Mouse (Mus musculus) liver, embryonic 15.5 days (tissue): ENCODE results near the gene Abi2. TPM values are rescaled to one million over a fixed set of nuclear protein-coding genes. Genes with fewer than 3 reads are reported as not detected.
A peak's percentile ranks its signal among the peaks of the same experiment; 100 is the strongest.

Source experiments
- ATAC-seq: fragments of 200-750 bp; cut with Nextera tagmentation; 2 replicates; pipeline ENCODE4 v1.8.0; 2017; ENCODE audit warnings: moderate number of reproducible peaks, mild to moderate bottlenecking, moderate library complexity; ENCODE audit not compliant: insufficient read depth
- H3K27ac ChIP-seq: fragments of 300-500 bp; sonication (generic); replicated peaks from 2 replicates; pipeline ENCODE4 v1.5.1; 2015; ENCODE audit warnings: mild to moderate bottlenecking, inconsistent platforms
- H3K27me3 ChIP-seq: fragments of 300-500 bp; sonication (generic); 2 replicates; pipeline ENCODE4 v1.6.1; 2015; ENCODE audit warnings: mild to moderate bottlenecking, inconsistent platforms
- H3K36me3 ChIP-seq: fragments of 300-500 bp; sonication (generic); replicated peaks from 2 replicates; pipeline ENCODE4 v1.6.1; 2015; ENCODE audit warnings: moderate library complexity, mild to moderate bottlenecking, inconsistent platforms
- H3K4me1 ChIP-seq: fragments of 300-500 bp; sonication (generic); replicated peaks from 2 replicates; pipeline ENCODE4 v1.6.1; 2015; ENCODE audit warnings: inconsistent platforms
- H3K4me2 ChIP-seq: fragments of 300-500 bp; sonication (generic); 2 replicates; pipeline ENCODE4 v1.6.1; 2015; ENCODE audit warnings: moderate library complexity, mild to moderate bottlenecking, inconsistent platforms
- H3K4me3 ChIP-seq: fragments of 300-500 bp; sonication (generic); replicated peaks from 2 replicates; pipeline ENCODE4 v1.5.1; 2015; ENCODE audit warnings: mild to moderate bottlenecking, inconsistent platforms
- H3K9ac ChIP-seq: fragments of 300-500 bp; sonication (generic); 2 replicates; pipeline ENCODE4 v1.6.1; 2015; ENCODE audit warnings: moderate library complexity, mild to moderate bottlenecking, inconsistent platforms
- H3K9me3 ChIP-seq: fragments of 300-500 bp; sonication (generic); replicated peaks from 2 replicates; pipeline ENCODE4 v1.6.1; 2016; ENCODE audit warnings: inconsistent platforms
- WGBS: fragments of 180-500 bp; shearing (Covaris S2); methylation state at CpG from one replicate; pipeline ENCODE4 v1.1.7; 2015; ENCODE audit warnings: mixed read lengths; ENCODE audit not compliant: insufficient replicate concordance; 5-methylcytosine and 5-hydroxymethylcytosine counted together
- polyA plus RNA-seq: library from polyadenylated mRNA; unstranded; fragments of >200 nt; fragmentation: Nextera tagmentation; extraction: Ambion mirVana; gene quantifications from 2 replicates; pipeline ENCODE4 v1.2.1, GENCODE M21; 2015

The Abi2 gene
- 3.1 and 3.4 TPM in 2 replicates for polyA plus RNA-seq

GRCm38 (mm10) chr1:60409168-60409828 is at the start of gene Abi2:
Gene Abi2, plus strand, starts transcription at chr1:60409619.
- Histone ChIP-seq H3K9ac (peak within 1 kb of the TSS; percentile 75), H3K36me3 (no peaks in the 10 kb centered on the region), H3K27me3 (no peaks in the 10 kb centered on the region), H3K4me3 (peak within 1 kb of the TSS; percentile 81), H3K9me3 (no peaks in the 10 kb centered on the region), H3K4me2 (peak within 1 kb of the TSS; percentile 96), H3K4me1 (peaks cover 13% of the 10 kb centered on the region), H3K27ac (peak within 1 kb of the TSS; percentile 74)
- 2% methylated on average over 51 of the region's 69 CpGs for WGBS
- peak; percentile 89 for ATAC-seq

GRCm38 (mm10) chr1:60361626-60362025 is 47.8 kb upstream of the Abi2 start:
- Histone ChIP-seq H3K9me3 (no peaks in the 10 kb centered on the region), H3K4me2 (no peak overlapping the region), H3K27ac (no peak overlapping the region), H3K4me1 (no peaks in the 10 kb centered on the region), H3K27me3 (no peaks in the 10 kb centered on the region), H3K9ac (no peak overlapping the region), H3K4me3 (no peak overlapping the region), H3K36me3 (peaks cover 23% of the 10 kb centered on the region)
- ATAC-seq: no peak
- WGBS: 80% methylated on average over 1 of the region's 1 CpGs

- ATAC-seq: no peak
- H3K4me2 ChIP-seq: no peak overlapping the region
- H3K9me3 ChIP-seq: no peaks in the 10 kb centered on the region
- no peak overlapping the region for H3K27ac ChIP-seq
- peaks cover 31% of the 10 kb centered on the region for H3K36me3 ChIP-seq
- H3K4me3 ChIP-seq: no peak overlapping the region
- WGBS: 65% methylated on average over 1 of the region's 1 CpGs
- no peak overlapping the region for H3K9ac ChIP-seq
- H3K4me1 ChIP-seq: no peaks in the 10 kb centered on the region
- H3K27me3 ChIP-seq: no peaks in the 10 kb centered on the region
These were observed 32.9 kb upstream of the Abi2 start for GRCm38 (mm10) chr1:60376556-60376955.

- H3K4me2 ChIP-seq: no peak overlapping the region
- no peaks in the 10 kb centered on the region for H3K4me1 ChIP-seq
- no peak for ATAC-seq
- H3K27me3 ChIP-seq: no peaks in the 10 kb centered on the region
- no peak overlapping the region for H3K9ac ChIP-seq
- no peaks in the 10 kb centered on the region for H3K9me3 ChIP-seq
- peaks cover 35% of the 10 kb centered on the region for H3K36me3 ChIP-seq
- WGBS: 87% methylated on average over 3 of the region's 3 CpGs
- no peak overlapping the region for H3K27ac ChIP-seq
- H3K4me3 ChIP-seq: no peak overlapping the region
These were observed 27.5 kb upstream of the Abi2 start for GRCm38 (mm10) chr1:60381910-60382309.

GRCm38 (mm10) chr1:60404848-60405247 is 4.6 kb upstream of the Abi2 start:
- H3K9ac ChIP-seq: no peak overlapping the region
- no peaks in the 10 kb centered on the region for H3K36me3 ChIP-seq
- 84% methylated on average over 1 of the region's 1 CpGs for WGBS
- H3K27ac ChIP-seq: no peak overlapping the region
- no peak overlapping the region for H3K4me3 ChIP-seq
- no peak for ATAC-seq
- H3K9me3 ChIP-seq: no peaks in the 10 kb centered on the region
- H3K27me3 ChIP-seq: no peaks in the 10 kb centered on the region
- peaks cover 6% of the 10 kb centered on the region for H3K4me1 ChIP-seq
- H3K4me2 ChIP-seq: no peak overlapping the region

GRCm38 (mm10) chr1:60408501-60409167 is 785 bp upstream of the Abi2 start:
- H3K4me2 ChIP-seq: peak overlapping the region; percentile 96
- no peaks in the 10 kb centered on the region for H3K27me3 ChIP-seq
- ATAC-seq: no peak; the same call in 1 of the 2 replicates
- H3K9me3 ChIP-seq: no peaks in the 10 kb centered on the region
- H3K4me3 ChIP-seq: peak overlapping the region; percentile 81
- peaks cover 11% of the 10 kb centered on the region for H3K4me1 ChIP-seq
- H3K36me3 ChIP-seq: no peaks in the 10 kb centered on the region
- 28% methylated on average over 13 of the region's 13 CpGs for WGBS
- peak overlapping the region; percentile 45 for H3K27ac ChIP-seq
- H3K9ac ChIP-seq: no peak overlapping the region

GRCm38 (mm10) chr1:60409928-60410817 is 754 bp downstream of the Abi2 start:
- Histone ChIP-seq H3K4me2 (peak overlapping the region; percentile 96), H3K36me3 (no peaks in the 10 kb centered on the region), H3K9ac (peak overlapping the region; percentile 75), H3K4me3 (peak overlapping the region; percentile 81), H3K4me1 (peaks cover 16% of the 10 kb centered on the region), H3K9me3 (no peaks in the 10 kb centered on the region), H3K27ac (peak overlapping the region; percentile 74), H3K27me3 (no peaks in the 10 kb centered on the region)
- peak; percentile 50 for ATAC-seq
- under 1% methylated on average over 53 of the region's 54 CpGs for WGBS

- no peak overlapping the region for H3K27ac ChIP-seq
- 32% methylated on average over 3 of the region's 3 CpGs for WGBS
- peaks cover 6% of the 10 kb centered on the region; the same call in 1 of the 2 replicates for H3K4me1 ChIP-seq
- H3K4me2 ChIP-seq: no peak overlapping the region
- H3K4me3 ChIP-seq: no peak overlapping the region
- H3K27me3 ChIP-seq: no peaks in the 10 kb centered on the region
- H3K9me3 ChIP-seq: no peaks in the 10 kb centered on the region
- H3K36me3 ChIP-seq: no peaks in the 10 kb centered on the region
- H3K9ac ChIP-seq: no peak overlapping the region
- ATAC-seq: no peak
These were observed 7.3 kb downstream of the Abi2 start for GRCm38 (mm10) chr1:60416724-60417123.

GRCm38 (mm10) chr1:60423882-60424281 is 14.5 kb downstream of the Abi2 start:
- Histone ChIP-seq H3K9me3 (no peaks in the 10 kb centered on the region), H3K4me1 (peaks cover 3% of the 10 kb centered on the region; the same call in 1 of the 2 replicates), H3K4me3 (no peak overlapping the region), H3K36me3 (no peaks in the 10 kb centered on the region), H3K4me2 (no peak overlapping the region), H3K9ac (no peak overlapping the region), H3K27ac (no peak overlapping the region), H3K27me3 (no peaks in the 10 kb centered on the region)
- 63% methylated on average over 1 of the region's 1 CpGs for WGBS
- ATAC-seq: no peak

- H3K4me2 ChIP-seq: no peak overlapping the region
- H3K27ac ChIP-seq: no peak overlapping the region
- 69% methylated on average over 2 of the region's 2 CpGs for WGBS
- H3K9ac ChIP-seq: no peak overlapping the region
- H3K9me3 ChIP-seq: no peaks in the 10 kb centered on the region
- no peak for ATAC-seq
- H3K27me3 ChIP-seq: no peaks in the 10 kb centered on the region
- no peaks in the 10 kb centered on the region for H3K36me3 ChIP-seq
- H3K4me3 ChIP-seq: no peak overlapping the region
- H3K4me1 ChIP-seq: no peaks in the 10 kb centered on the region; the same call in 1 of the 2 replicates
These were observed 18.9 kb downstream of the Abi2 start for GRCm38 (mm10) chr1:60428341-60428740.

GRCm38 (mm10) chr1:60428932-60429331 is 19.5 kb downstream of the Abi2 start:
- Histone ChIP-seq H3K4me2 (no peak overlapping the region), H3K36me3 (no peaks in the 10 kb centered on the region), H3K27ac (no peak overlapping the region), H3K4me3 (no peak overlapping the region), H3K9ac (no peak overlapping the region), H3K9me3 (no peaks in the 10 kb centered on the region), H3K4me1 (no peaks in the 10 kb centered on the region; the same call in 1 of the 2 replicates), H3K27me3 (no peaks in the 10 kb centered on the region)
- 67% methylated on average over 2 of the region's 2 CpGs for WGBS
- no peak for ATAC-seq
